Comparison of ENCODE assay signal across 9 mouse cellular contexts in the genomic region with DNA sequence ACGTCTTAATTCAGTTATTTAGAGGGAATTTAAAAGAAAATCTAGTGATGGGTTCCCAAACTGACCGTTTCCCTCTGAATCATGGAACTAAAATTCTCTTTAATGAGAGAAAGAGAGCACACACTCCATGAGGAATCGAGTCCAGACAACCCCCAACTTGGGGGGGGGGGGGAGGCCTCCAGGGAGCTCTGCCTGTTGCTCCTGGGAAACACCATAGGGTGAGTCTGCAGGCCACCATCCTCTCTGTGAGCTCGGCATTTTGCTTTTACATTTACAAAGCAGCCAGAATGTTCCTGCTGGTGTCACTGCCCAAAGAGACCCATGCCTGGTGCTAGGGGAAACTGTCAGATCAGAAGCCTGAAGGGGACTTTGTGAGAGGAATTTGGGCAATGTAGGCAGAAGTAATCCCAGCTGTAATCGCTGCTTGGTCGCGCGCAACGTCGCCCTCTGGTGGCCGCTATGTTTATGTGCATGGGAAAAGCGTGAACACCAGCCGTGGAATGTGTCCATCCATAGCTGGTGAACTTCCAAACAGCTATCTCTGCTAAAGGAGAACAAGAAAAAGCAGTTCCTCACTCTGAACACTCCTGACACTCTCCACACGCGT.
DNase-seq lines count a peak whose midpoint lies in the region; ATAC-seq lines count a peak whose summit lies in the region.
"Had no signal": no experiment of that assay in that cellular context is flagged by ENCODE, and none has a peak within 500 bp of the region (broad histone marks: within the 10 kb centered on the region; RNA-seq: fewer than 3 reads in every experiment).

No protein-coding gene starts in this region.

- H3K36me3 ChIP-seq in hindbrain, embryonic 11.5 days (ENCODE audit: control insufficient read depth, insufficient read depth, low read length): no peaks in the 10 kb centered on the region

- H3K27ac ChIP-seq in hindbrain, embryonic 11.5 days (ENCODE audit: low read depth, low read length): no peak overlapping the region

- no peak overlapping the region for H3K4me2 ChIP-seq in hindbrain, embryonic 11.5 days (replicated peaks; ENCODE audit: low read depth, low read length)

- H3K9ac ChIP-seq in hindbrain, embryonic 11.5 days (ENCODE audit: low read depth, low read length): no peak overlapping the region

- peak; percentile 79 for ATAC-seq in hindbrain, embryonic 11.5 days (ENCODE audit: low FRiP score)
- ATAC-seq in megakaryocyte, adult 5-6 weeks (ENCODE audit: poor library complexity, severe bottlenecking): peak; percentile 95

- peak; percentile 89 for DNase-seq in NIH3T3 (ENCODE audit: low read depth)
- DNase-seq in cerebellum, adult 9-10 months: peak; percentile 84
- DNase-seq in frontal cortex, postnatal 10 days (ENCODE audit: low spot score in 2 of 2): peak; percentile 51 to 81
- DNase-seq in hindbrain, embryonic 11.5 days (ENCODE audit: low spot score): peak; percentile 86
- peak; percentile 90 for DNase-seq in layer of hippocampus, postnatal 10 days (ENCODE audit: low spot score in 2 of 2)
- peak; percentile 87 to 88 for DNase-seq in right cerebral cortex, adult 2 months (ENCODE audit: low spot score in 2 of 2)
- DNase-seq in urinary bladder, postnatal 25 days (ENCODE audit: low spot score): peak; percentile 82

- WGBS in hindbrain, embryonic 11.5 days: 15% methylated on average over 15 of the region's 15 CpGs

- no peak overlapping the region for H3K4me3 ChIP-seq in hindbrain, embryonic 11.5 days (ENCODE audit: low read depth, low read length)
- H3K4me3 ChIP-seq: megakaryocyte, embryonic 14.5 days had no signal

- H3K27me3 ChIP-seq in hindbrain, embryonic 11.5 days (ENCODE audit: control insufficient read depth, insufficient read depth, low read length): no peaks in the 10 kb centered on the region
- H3K27me3 ChIP-seq: megakaryocyte, embryonic 14.5 days had no signal

- no peaks in the 10 kb centered on the region for H3K4me1 ChIP-seq in hindbrain, embryonic 11.5 days (replicated peaks; ENCODE audit: control insufficient read depth, insufficient read depth, low read length)
- H3K4me1 ChIP-seq: megakaryocyte, embryonic 14.5 days had no signal

- no peaks in the 10 kb centered on the region for H3K9me3 ChIP-seq in hindbrain, embryonic 11.5 days (ENCODE audit: control insufficient read depth, low read length)
- H3K9me3 ChIP-seq: megakaryocyte, embryonic 14.5 days had no signal
